Mouse (Mus musculus) small intestine, adult 2 months (tissue): ENCODE results near the gene Tpm1. TPM values are rescaled to one million over a fixed set of nuclear protein-coding genes. Genes with fewer than 3 reads are reported as not detected.
A peak's percentile ranks its signal among the peaks of the same experiment; 100 is the strongest.

Experiments used
- H3K27ac ChIP-seq: fragments of 200-500 bp; 2 replicates; pipeline ENCODE4 v1.5.1; 2012; ENCODE audit warnings: low read depth, low read length, control low read depth, inconsistent platforms; ENCODE audit not compliant: insufficient read depth
- H3K27me3 ChIP-seq: fragments of 200-500 bp; 2 replicates; pipeline ENCODE4 v1.6.1; 2012; ENCODE audit warnings: mild to moderate bottlenecking, moderate library complexity, low read length, inconsistent platforms; ENCODE audit not compliant: control insufficient read depth, insufficient read depth
- H3K36me3 ChIP-seq: fragments of 200-500 bp; 2 replicates; pipeline ENCODE4 v1.6.1; 2012; ENCODE audit warnings: mild to moderate bottlenecking, low read length, control low read depth, inconsistent platforms; ENCODE audit not compliant: control insufficient read depth, insufficient read depth
- H3K4me1 ChIP-seq: fragments of 200-500 bp; 2 replicates; pipeline ENCODE4 v1.6.1; 2012; ENCODE audit warnings: low read length, inconsistent platforms, mixed read lengths; ENCODE audit not compliant: control insufficient read depth, insufficient read depth, insufficient read length
- H3K4me3 ChIP-seq: fragments of 200-500 bp; 2 replicates; pipeline ENCODE4 v1.5.1; 2012; ENCODE audit warnings: low read depth, mild to moderate bottlenecking, control low read depth, inconsistent platforms, low read length, moderate library complexity
- CTCF ChIP-seq: fragments of 200-500 bp; IDR thresholded peaks from 2 replicates; pipeline ENCODE4 v1.5.1; 2012; ENCODE audit warnings: low read depth, mild to moderate bottlenecking, control low read depth, inconsistent platforms, low read length, moderate library complexity, mixed read lengths; ENCODE audit not compliant: insufficient replicate concordance, insufficient read length; ENCODE audit errors: extremely low read depth
- POLR2A ChIP-seq: fragments of 200-500 bp; IDR thresholded peaks from 2 replicates; pipeline ENCODE4 v1.6.1; 2012; ENCODE audit warnings: low read depth, mild to moderate bottlenecking, control low read depth, inconsistent platforms, low read length, moderate library complexity
- WGBS: fragments of 180-500 bp; shearing (Covaris S2); methylation state at CpG from one replicate; pipeline ENCODE4 v1.1.7; 2018; 5-methylcytosine and 5-hydroxymethylcytosine counted together
- polyA plus RNA-seq: library from polyadenylated mRNA; depleted of rRNA; stranded (reverse); fragments of >200 nt; gene quantifications from 2 replicates; pipeline ENCODE4 v1.2.3, GENCODE M21; 2012

The Tpm1 gene
- polyA plus RNA-seq, 1 experiment = 242 TPM

DNA sequence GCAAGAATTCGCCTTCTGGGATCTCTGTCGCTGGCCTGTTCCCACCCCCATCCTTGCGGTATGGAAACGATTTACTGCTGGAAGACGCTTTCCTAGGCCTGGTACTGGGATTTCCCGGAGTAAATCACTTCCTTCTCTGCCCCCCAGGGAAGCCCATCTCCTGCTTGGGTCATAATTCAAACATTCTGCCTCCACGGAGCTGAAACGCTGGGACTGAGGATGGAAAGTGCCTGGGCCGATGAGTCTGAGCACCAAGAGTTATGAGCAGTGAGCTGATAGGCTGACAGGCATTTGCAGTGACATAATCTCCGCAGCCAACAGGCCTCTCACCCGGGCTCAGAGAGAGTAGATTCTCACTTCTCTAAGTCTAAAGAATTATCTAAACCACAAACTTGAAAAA is 40.4 kb downstream of the Tpm1 start:
- peaks cover 22% of the 10 kb centered on the region for H3K4me1 ChIP-seq
- WGBS = 71% methylated on average over 11 of the region's 11 CpGs
- no peak overlapping the region for H3K4me3 ChIP-seq
- no peaks in the 10 kb centered on the region for H3K36me3 ChIP-seq
- H3K27ac ChIP-seq = no peak overlapping the region
- TF ChIP-seq CTCF = no peak
- no peak for TF ChIP-seq POLR2A
- no peaks in the 10 kb centered on the region for H3K27me3 ChIP-seq

DNA sequence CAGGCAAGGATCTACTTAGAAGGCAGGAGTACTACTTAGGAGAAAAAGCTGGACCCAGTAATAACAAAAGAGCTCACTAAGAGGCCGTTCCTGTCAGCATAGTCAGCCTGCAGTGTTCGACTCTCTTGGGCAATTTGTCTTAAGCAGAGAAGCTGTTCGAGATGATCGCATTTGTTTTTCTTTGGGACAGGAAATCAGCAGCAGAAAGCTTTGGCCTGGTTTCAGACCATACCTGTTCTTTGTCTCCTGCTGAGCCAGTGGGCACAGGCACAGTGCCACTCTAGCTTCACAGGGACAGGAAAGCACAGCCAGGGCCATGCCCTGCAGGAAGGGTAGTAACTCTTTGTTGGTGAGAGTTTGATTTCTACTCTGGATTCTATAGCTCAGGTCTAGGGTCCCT is 42.8 kb downstream of the Tpm1 start:
- no peak overlapping the region for H3K4me3 ChIP-seq
- H3K27me3 ChIP-seq = no peaks in the 10 kb centered on the region
- H3K4me1 ChIP-seq = peaks cover 16% of the 10 kb centered on the region
- TF ChIP-seq CTCF = no peak
- TF ChIP-seq POLR2A = no peak
- no peaks in the 10 kb centered on the region for H3K36me3 ChIP-seq
- peak overlapping the region; percentile 75; the same call in 1 of the 2 replicates for H3K27ac ChIP-seq
- 80% methylated on average over 4 of the region's 4 CpGs for WGBS

DNA sequence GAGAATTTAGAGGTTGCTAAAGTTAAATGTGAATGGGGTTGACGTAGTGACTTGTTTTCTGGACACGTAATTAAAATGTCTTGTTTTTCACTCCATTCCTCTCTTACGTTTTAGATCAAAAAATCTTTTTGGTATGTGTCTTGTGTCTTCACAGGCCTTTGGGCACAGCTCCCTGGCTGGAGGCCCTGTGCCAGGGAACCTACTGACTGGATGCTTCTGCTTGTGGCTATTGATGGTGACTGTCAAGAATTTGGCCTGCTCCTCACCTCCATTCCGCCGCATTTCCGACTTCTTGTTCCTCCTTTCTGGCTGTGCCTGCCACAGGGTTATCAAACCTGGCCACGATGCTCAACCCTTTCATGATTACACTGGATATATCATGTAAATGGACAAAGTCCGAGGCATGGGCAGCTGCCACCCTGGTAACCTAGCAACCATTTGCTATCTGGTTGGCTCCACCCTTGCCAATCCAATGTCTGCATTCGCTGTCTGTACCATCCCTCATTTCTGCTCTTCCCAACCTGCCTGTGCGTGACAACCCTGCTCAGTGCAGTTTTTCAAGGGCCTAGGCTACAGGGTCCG is 44.0 kb downstream of the Tpm1 start:
- no peak overlapping the region for H3K4me3 ChIP-seq
- no peaks in the 10 kb centered on the region for H3K27me3 ChIP-seq
- WGBS = 46% methylated on average over 11 of the region's 11 CpGs
- no peaks in the 10 kb centered on the region for H3K36me3 ChIP-seq
- TF ChIP-seq CTCF = no peak
- peak; percentile 46; the same call in 1 of the 2 replicates for TF ChIP-seq POLR2A
- H3K27ac ChIP-seq = peak overlapping the region; percentile 90
- peaks cover 13% of the 10 kb centered on the region for H3K4me1 ChIP-seq

DNA sequence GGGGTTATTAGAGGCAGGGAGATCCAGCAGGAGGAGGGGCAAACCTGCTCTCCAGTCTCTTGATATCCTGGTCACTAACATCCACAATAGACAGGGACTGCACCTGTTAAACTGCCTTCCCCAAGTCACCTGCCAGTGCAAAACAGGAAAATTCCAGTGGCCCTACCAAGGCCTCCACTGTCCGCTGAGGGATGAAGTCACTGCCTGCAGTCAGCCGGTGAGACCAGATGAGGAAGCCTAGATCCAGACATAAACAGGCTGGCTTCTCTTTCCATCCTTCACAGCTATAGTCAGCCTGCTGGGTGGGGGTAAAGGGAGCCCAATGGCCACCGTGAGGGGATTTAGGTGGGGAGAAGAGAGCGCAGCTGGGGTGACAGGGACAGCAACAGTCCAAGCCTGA is 45.5 kb downstream of the Tpm1 start:
- Histone ChIP-seq H3K27ac (0 out of 2 replicates have a peak overlapping the region, but pooled peaks have one; percentile 24), H3K36me3 (no peaks in the 10 kb centered on the region), H3K27me3 (no peaks in the 10 kb centered on the region), H3K4me1 (peaks cover 13% of the 10 kb centered on the region), H3K4me3 (no peak overlapping the region)
- TF ChIP-seq CTCF = no peak
- 58% methylated on average over 4 of the region's 4 CpGs for WGBS

DNA sequence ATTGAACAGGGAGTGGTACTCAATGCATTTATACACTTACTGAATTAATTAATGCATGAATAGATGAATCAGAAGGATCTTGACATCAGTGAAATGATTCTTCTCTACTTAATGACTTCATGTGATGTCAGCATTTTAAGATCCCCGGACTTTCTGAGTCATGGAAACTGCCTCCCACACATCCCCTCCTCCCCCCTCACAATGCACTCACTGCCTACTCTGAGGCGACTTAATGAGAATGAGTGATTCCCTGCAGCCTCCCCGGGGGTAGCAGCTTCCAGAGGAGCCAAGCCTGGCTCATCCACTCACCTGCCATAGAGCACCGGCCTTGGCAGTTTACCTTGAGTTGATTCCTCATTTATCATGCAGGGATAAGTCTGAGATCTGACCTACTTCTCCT is 46.0 kb downstream of the Tpm1 start:
- Histone ChIP-seq H3K4me1 (peaks cover 13% of the 10 kb centered on the region), H3K4me3 (no peak overlapping the region), H3K27me3 (no peaks in the 10 kb centered on the region), H3K36me3 (no peaks in the 10 kb centered on the region), H3K27ac (peak overlapping the region; percentile 24; the same call in 1 of the 2 replicates)
- WGBS = 50% methylated on average over 4 of the region's 4 CpGs
- no peak for TF ChIP-seq CTCF
- no peak for TF ChIP-seq POLR2A

DNA sequence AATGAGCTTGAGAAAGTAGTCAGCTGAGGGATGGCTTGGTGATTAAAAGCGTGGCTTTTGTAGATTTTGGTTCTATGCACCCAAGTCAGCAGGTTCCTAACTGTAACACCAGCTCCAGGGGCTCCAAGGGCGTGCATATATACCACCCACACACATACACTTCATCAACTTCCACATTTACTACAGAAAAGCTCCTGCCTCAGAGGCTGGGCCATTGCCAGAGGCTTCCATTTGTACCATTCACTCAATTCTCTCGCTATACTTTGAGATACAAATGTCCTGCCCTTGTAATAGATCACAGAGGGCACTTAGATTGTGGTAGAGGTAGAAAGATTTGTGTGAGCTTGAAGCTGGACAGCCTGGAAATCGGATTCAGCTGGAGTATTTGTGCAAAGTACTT is 47.7 kb downstream of the Tpm1 start:
- peaks cover 13% of the 10 kb centered on the region for H3K4me1 ChIP-seq
- H3K27me3 ChIP-seq = no peaks in the 10 kb centered on the region
- no peaks in the 10 kb centered on the region for H3K36me3 ChIP-seq
- no peak for TF ChIP-seq CTCF
- TF ChIP-seq POLR2A = no peak
- H3K27ac ChIP-seq = no peak overlapping the region
- 71% methylated on average over 4 of the region's 4 CpGs for WGBS
- no peak overlapping the region for H3K4me3 ChIP-seq

DNA sequence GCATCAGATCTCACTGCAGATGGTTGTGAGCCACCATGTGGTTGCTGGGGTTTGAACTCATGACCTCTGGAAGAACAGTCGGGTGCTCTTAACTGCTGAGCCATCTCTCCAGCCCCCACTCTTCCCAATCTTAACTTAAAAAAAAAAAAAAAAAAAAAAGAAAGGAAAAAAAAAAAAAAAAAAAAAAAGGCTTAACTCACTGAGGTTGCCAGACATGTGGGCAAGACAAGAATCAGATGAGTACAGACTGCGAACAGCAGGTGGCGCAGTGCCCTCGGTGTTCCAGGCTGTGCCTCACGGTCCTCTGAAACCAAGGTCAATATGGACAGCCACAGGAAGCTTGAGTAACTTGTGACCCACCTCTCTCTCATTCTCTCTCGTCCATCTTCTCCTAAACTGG is 48.2 kb downstream of the Tpm1 start:
- Histone ChIP-seq H3K27me3 (no peaks in the 10 kb centered on the region), H3K27ac (no peak overlapping the region), H3K36me3 (no peaks in the 10 kb centered on the region), H3K4me1 (peaks cover 12% of the 10 kb centered on the region), H3K4me3 (no peak overlapping the region)
- 0% methylated on average over 6 of the region's 6 CpGs for WGBS
- TF ChIP-seq POLR2A = no peak
- TF ChIP-seq CTCF = peak; percentile 90

DNA sequence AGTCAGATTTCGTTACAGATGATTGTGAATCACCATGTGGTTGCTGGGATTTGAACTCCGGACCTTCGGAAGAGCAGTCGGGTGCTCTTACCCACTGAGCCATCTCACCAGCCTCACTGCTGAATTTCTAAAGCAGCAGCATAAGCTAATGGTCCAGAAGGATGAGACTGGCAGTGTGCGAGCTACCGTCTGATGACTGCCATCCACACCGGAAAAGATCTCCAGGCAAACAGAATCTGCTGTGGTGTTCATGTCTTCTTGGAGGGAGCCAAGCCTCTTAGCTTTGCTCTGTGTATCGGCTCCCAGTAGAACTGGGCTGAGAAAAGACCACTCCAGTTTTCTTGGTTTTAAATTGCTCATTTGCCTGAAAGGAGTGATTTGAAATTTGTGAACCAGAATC is 49.5 kb downstream of the Tpm1 start:
- no peak overlapping the region for H3K4me3 ChIP-seq
- 90% methylated on average over 8 of the region's 8 CpGs for WGBS
- no peaks in the 10 kb centered on the region for H3K36me3 ChIP-seq

More for the DNA sequence above, 49.5 kb downstream of the Tpm1 start:
- Histone ChIP-seq H3K4me1 (peaks cover 7% of the 10 kb centered on the region), H3K27me3 (no peaks in the 10 kb centered on the region), H3K27ac (no peak overlapping the region)
- TF ChIP-seq POLR2A (no peak), CTCF (no peak)
